Mouse (Mus musculus): ENCODE results near the gene Lrrc63. TPM values are rescaled to one million over a fixed set of nuclear protein-coding genes. Genes with fewer than 3 reads are reported as not detected.

Lrrc63 gene
- not detected in 2 replicates for polyA plus RNA-seq (2015; fragmentation: Nextera tagmentation; extraction: Ambion mirVana)

DNA sequence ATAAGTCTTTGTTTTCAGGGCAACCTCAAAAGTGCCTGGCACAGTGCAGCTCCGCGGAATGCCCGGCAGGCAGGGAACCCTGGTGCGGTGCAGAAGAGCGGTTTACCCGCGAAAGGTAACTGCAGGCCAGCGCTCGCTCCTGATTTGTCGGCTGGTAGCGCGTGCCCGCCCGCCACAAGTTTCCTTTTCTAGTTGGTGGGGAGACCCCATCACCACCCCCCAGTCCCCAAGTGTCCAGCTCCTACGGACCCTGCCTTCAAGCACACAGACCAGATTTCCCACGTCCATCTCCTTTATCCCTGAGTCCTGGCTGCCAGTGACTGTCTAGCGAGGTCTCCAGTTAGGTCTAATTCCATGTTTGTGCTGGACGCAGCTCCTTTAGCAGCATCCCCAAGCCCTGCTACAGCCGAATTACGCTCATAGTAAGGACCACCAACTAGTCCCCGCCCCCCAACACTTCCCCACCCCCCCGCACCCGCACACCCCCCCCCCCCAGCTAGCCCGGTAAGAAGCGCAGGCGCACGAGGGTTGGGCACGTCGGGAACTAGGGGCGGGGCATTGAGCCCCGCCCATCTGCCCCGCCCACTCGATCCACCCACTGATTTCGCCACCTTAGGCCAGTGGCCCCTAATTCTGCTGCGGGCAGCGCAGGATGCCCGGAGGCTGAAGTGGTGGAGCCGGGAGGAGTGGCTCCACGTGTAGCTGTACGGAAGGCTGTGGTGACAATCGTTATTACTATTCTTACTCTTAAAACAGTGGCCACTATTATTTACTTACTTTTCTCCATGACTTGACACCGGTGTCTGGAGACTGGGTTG lies at the start of gene Lrrc63, which contains the start of gene Lcp1:
TSS of gene Lrrc63 (minus strand) at position 381 of the 818 bp plus-strand sequence.
TSS of gene Lcp1 (plus strand) at position 601 of the 818 bp plus-strand sequence.

Other genes starting within 250 kb of the Lrrc63 start
- gene Lrch1, start 183.0 kb downstream of the Lrrc63 start, polyA plus RNA-seq (2015; fragmentation: Nextera tagmentation; extraction: Ambion mirVana), result 15.0 and 18.4 TPM in 2 replicates
- 0.40 and 0.50 TPM in 2 replicates for gene Rubcnl, start 114.9 kb downstream of the Lrrc63 start, polyA plus RNA-seq (2015; fragmentation: Nextera tagmentation; extraction: Ambion mirVana)
- gene Lcp1, start 220 bp upstream of the Lrrc63 start, polyA plus RNA-seq (2015; fragmentation: Nextera tagmentation; extraction: Ambion mirVana), result 12.4 and 12.5 TPM in 2 replicates
- gene Cpb2, start 111.4 kb upstream of the Lrrc63 start, polyA plus RNA-seq (2015; fragmentation: Nextera tagmentation; extraction: Ambion mirVana), result not detected in 2 replicates
- 41.5 and 43.3 TPM in 2 replicates for gene Zc3h13, start 153.5 kb upstream of the Lrrc63 start, polyA plus RNA-seq (2015; fragmentation: Nextera tagmentation; extraction: Ambion mirVana)

Data from neural tube, postnatal 0 days (tissue).